Mouse (Mus musculus) small intestine, adult 2 months (tissue): ENCODE measurements at regions not wholly inside any gene's neighbourhood (a gene's known extent, or its start where the extent isn't known, plus 50 kb on each side); places are given as distances from the start of the nearest gene placed in this dataset.

ENCODE experiments used
- H3K27ac ChIP-seq: fragments of 200-500 bp; 2 replicates; pipeline ENCODE4 v1.5.1; 2012; ENCODE audit warnings: low read depth, low read length, control low read depth, inconsistent platforms; ENCODE audit not compliant: insufficient read depth
- H3K27me3 ChIP-seq: fragments of 200-500 bp; 2 replicates; pipeline ENCODE4 v1.6.1; 2012; ENCODE audit warnings: mild to moderate bottlenecking, moderate library complexity, low read length, inconsistent platforms; ENCODE audit not compliant: control insufficient read depth, insufficient read depth
- H3K36me3 ChIP-seq: fragments of 200-500 bp; 2 replicates; pipeline ENCODE4 v1.6.1; 2012; ENCODE audit warnings: mild to moderate bottlenecking, low read length, control low read depth, inconsistent platforms; ENCODE audit not compliant: control insufficient read depth, insufficient read depth
- H3K4me1 ChIP-seq: fragments of 200-500 bp; 2 replicates; pipeline ENCODE4 v1.6.1; 2012; ENCODE audit warnings: low read length, inconsistent platforms, mixed read lengths; ENCODE audit not compliant: control insufficient read depth, insufficient read depth, insufficient read length
- H3K4me3 ChIP-seq: fragments of 200-500 bp; 2 replicates; pipeline ENCODE4 v1.5.1; 2012; ENCODE audit warnings: low read depth, mild to moderate bottlenecking, control low read depth, inconsistent platforms, low read length, moderate library complexity
- CTCF ChIP-seq: fragments of 200-500 bp; IDR thresholded peaks from 2 replicates; pipeline ENCODE4 v1.5.1; 2012; ENCODE audit warnings: low read depth, mild to moderate bottlenecking, control low read depth, inconsistent platforms, low read length, moderate library complexity, mixed read lengths; ENCODE audit not compliant: insufficient replicate concordance, insufficient read length; ENCODE audit errors: extremely low read depth
- POLR2A ChIP-seq: fragments of 200-500 bp; IDR thresholded peaks from 2 replicates; pipeline ENCODE4 v1.6.1; 2012; ENCODE audit warnings: low read depth, mild to moderate bottlenecking, control low read depth, inconsistent platforms, low read length, moderate library complexity
- WGBS: fragments of 180-500 bp; shearing (Covaris S2); methylation state at CpG from one replicate; pipeline ENCODE4 v1.1.7; 2018; 5-methylcytosine and 5-hydroxymethylcytosine counted together

- Histone ChIP-seq H3K27me3 (no peaks in the 10 kb centered on the region), H3K36me3 (no peaks in the 10 kb centered on the region), H3K4me1 (no peaks in the 10 kb centered on the region), H3K27ac (no peak overlapping the region), H3K4me3 (no peak overlapping the region)
- TF ChIP-seq POLR2A (no peak), CTCF (no peak)
- 90% methylated on average over 8 of the region's 8 CpGs for WGBS
Observed at GRCm38 (mm10) chr10:17542104-17542846, 180.7 kb upstream of the Cited2 start.

GRCm38 (mm10) chr10:17542847-17543421, 180.1 kb upstream of the Cited2 start:
- no peak overlapping the region for H3K27ac ChIP-seq
- no peak for TF ChIP-seq CTCF
- no peak for TF ChIP-seq POLR2A
- H3K27me3 ChIP-seq, result no peaks in the 10 kb centered on the region
- no peak overlapping the region for H3K4me3 ChIP-seq
- WGBS, result 65% methylated on average over 5 of the region's 5 CpGs
- H3K4me1 ChIP-seq, result no peaks in the 10 kb centered on the region
- no peaks in the 10 kb centered on the region for H3K36me3 ChIP-seq

GRCm38 (mm10) chr10:17545291-17545690, 177.7 kb upstream of the Cited2 start:
- TF ChIP-seq POLR2A (no peak), CTCF (no peak)
- no peak overlapping the region for H3K27ac ChIP-seq
- H3K4me1 ChIP-seq, result no peaks in the 10 kb centered on the region; the same call in 1 of the 2 replicates
- H3K36me3 ChIP-seq, result no peaks in the 10 kb centered on the region
- no peaks in the 10 kb centered on the region for H3K27me3 ChIP-seq
- H3K4me3 ChIP-seq, result no peak overlapping the region

GRCm38 (mm10) chr10:17547986-17548385, 175.0 kb upstream of the Cited2 start:
- H3K27ac ChIP-seq, result no peak overlapping the region
- H3K36me3 ChIP-seq, result no peaks in the 10 kb centered on the region
- no peak overlapping the region for H3K4me3 ChIP-seq
- WGBS, result 92% methylated on average over 3 of the region's 3 CpGs
- TF ChIP-seq POLR2A, result no peak
- no peak for TF ChIP-seq CTCF
- H3K27me3 ChIP-seq, result no peaks in the 10 kb centered on the region
- no peaks in the 10 kb centered on the region; the same call in 1 of the 2 replicates for H3K4me1 ChIP-seq

GRCm38 (mm10) chr10:17548629-17549580, 174.1 kb upstream of the Cited2 start:
- TF ChIP-seq POLR2A, result no peak
- no peak for TF ChIP-seq CTCF
- H3K4me3 ChIP-seq, result no peak overlapping the region
- WGBS, result 53% methylated on average over 14 of the region's 14 CpGs

GRCm38 (mm10) chr10:17549711-17550637, 173.0 kb upstream of the Cited2 start:
- Histone ChIP-seq H3K4me1 (no peaks in the 10 kb centered on the region; the same call in 1 of the 2 replicates), H3K27me3 (no peaks in the 10 kb centered on the region), H3K4me3 (no peak overlapping the region), H3K36me3 (no peaks in the 10 kb centered on the region), H3K27ac (no peak overlapping the region)
- WGBS, result 88% methylated on average over 6 of the region's 6 CpGs
- no peak for TF ChIP-seq CTCF

More at GRCm38 (mm10) chr10:17548629-17549580, 174.1 kb upstream of the Cited2 start:
- no peaks in the 10 kb centered on the region; the same call in 1 of the 2 replicates for H3K4me1 ChIP-seq
- H3K27me3 ChIP-seq, result no peaks in the 10 kb centered on the region
- H3K36me3 ChIP-seq, result no peaks in the 10 kb centered on the region
- no peak overlapping the region for H3K27ac ChIP-seq
